ENCODE assay signal across 19 mouse cellular contexts in the genomic region with DNA sequence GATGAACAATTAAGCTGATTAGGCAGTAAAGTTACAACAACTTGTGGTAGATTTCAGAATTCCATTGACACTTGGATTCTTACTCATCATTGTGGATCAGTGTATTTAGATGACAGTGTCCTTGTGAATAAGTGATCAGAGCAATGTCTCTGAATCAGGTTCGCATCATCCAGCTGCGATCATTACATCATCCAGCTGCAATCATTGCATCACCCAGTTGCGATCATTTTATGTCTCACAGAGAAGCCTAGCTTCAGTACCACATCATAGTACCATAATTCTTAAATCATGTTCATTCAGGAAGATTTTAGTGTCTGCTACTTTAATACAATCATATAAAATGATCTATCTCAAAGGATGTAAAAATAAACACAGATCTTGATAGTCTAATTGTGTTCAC.
DNase-seq lines count a peak whose midpoint lies in the region; TF ChIP-seq lines count a peak whose summit lies in the region.
"Had no signal": no experiment of that assay in that cellular context is flagged by ENCODE, and none has a peak within 500 bp of the region (broad histone marks: within the 10 kb centered on the region; RNA-seq: fewer than 3 reads in every experiment).

No protein-coding gene starts in this region.

- no peak overlapping the region for H3K27ac ChIP-seq in forebrain, embryonic 10.5 days

- peaks cover 6% of the 10 kb centered on the region for H3K4me1 ChIP-seq in forebrain, embryonic 10.5 days

- WGBS in forebrain, embryonic 10.5 days: 98% methylated on average over 3 of the region's 3 CpGs

- no peaks in the 10 kb centered on the region for H3K79me2 ChIP-seq in myocyte (ENCODE audit: control insufficient read depth, insufficient read depth)

- no peak overlapping the region for H3K4me3 ChIP-seq in myocyte
- no peak overlapping the region for H3K4me3 ChIP-seq in forebrain, embryonic 10.5 days

- H3K4me2 ChIP-seq in myocyte (ENCODE audit: low read depth): no peak overlapping the region

- no peak for TF ChIP-seq POLR2A in myocyte (IDR thresholded peaks at IDR 0.05; ENCODE audit: insufficient read length, low read depth)

- H3K9me3 ChIP-seq in forebrain, embryonic 10.5 days: no peaks in the 10 kb centered on the region

- H3ac ChIP-seq in myocyte (ENCODE audit: control insufficient read depth, insufficient read length): no peak overlapping the region

- peak; percentile 30 for DNase-seq in adrenal gland, adult 2 months
- no peak for DNase-seq in adrenal gland, adult 18-20 months (ENCODE audit: low spot score in 2 of 2)
- peak; percentile 7 for DNase-seq in adrenal gland, postnatal 14 days
- DNase-seq in adrenal gland, postnatal 10 days: no peak
- no peak for DNase-seq in forebrain, embryonic 10.5 days (ENCODE audit: extremely low spot score, low spot score)
- DNase-seq: adrenal gland, adult 8-10 months; adrenal gland, postnatal 25 days; B cell, adult 2 months; cerebellum, adult 11 months; cerebellum, adult 11-12 months; cerebellum, adult 18-20 months; cerebellum, adult 2 months; cerebellum, adult 8-10 months; cerebellum, adult 9-10 months; cerebellum, adult 9-11 months had no signal

- H3K36me3 ChIP-seq in myocyte (ENCODE audit: control insufficient read depth, insufficient read depth): no peaks in the 10 kb centered on the region
- H3K36me3 ChIP-seq in forebrain, embryonic 10.5 days (replicated peaks): no peaks in the 10 kb centered on the region
- H3K36me3 ChIP-seq: G1E had no signal

- no peaks in the 10 kb centered on the region for H3K27me3 ChIP-seq in myocyte (ENCODE audit: control insufficient read depth, insufficient read depth, insufficient read length)
- no peaks in the 10 kb centered on the region for H3K27me3 ChIP-seq in forebrain, embryonic 10.5 days (ENCODE audit: poor library complexity, severe bottlenecking)
- H3K27me3 ChIP-seq: CH12.LX, Patski had no signal

TF ChIP-seq in myocyte, 11 proteins besides CTCF, POLR2A, EP300 and RAD21:
- TF ChIP-seq E2F4 (IDR thresholded peaks at IDR 0.05; ENCODE audit: insufficient read depth) (no peak), CEBPB (IDR thresholded peaks at IDR 0.05; ENCODE audit: insufficient read depth, poor library complexity, severe bottlenecking) (peak; percentile 94)

Comparison
In these comparisons a context has a peak if more than half of its experiments do, and no peak if none do; other contexts are left out.
1. DNase-seq: peak in adrenal gland, adult 2 months (single experiment) and adrenal gland, postnatal 14 days (single experiment); none in adrenal gland, adult 18-20 months (0 of 2), adrenal gland, postnatal 10 days (single experiment) and forebrain, embryonic 10.5 days (single experiment).